Mouse (Mus musculus) brown adipose tissue, adult 24 weeks (tissue): ENCODE measurements around the gene Gm20388. TPM values are rescaled to one million over a fixed set of nuclear protein-coding genes. Genes with fewer than 3 reads are reported as not detected.
"Not testable (repeated sequence)": the region's sequence is repeated elsewhere in the genome, so short reads cannot be mapped to it uniquely, and the experiment has no call there.

ENCODE experiments used
- H3K27ac ChIP-seq: fragments of 200-500 bp; replicated peaks from 2 replicates; pipeline ENCODE4 v1.5.1; 2012; ENCODE audit warnings: low read depth, mild to moderate bottlenecking, low read length
- H3K4me1 ChIP-seq: fragments of 200-500 bp; 2 replicates; pipeline ENCODE4 v1.6.1; 2012; ENCODE audit warnings: low read length, mixed read lengths; ENCODE audit not compliant: control insufficient read depth, insufficient read depth, insufficient read length
- H3K4me3 ChIP-seq: fragments of 200-500 bp; 2 replicates; pipeline ENCODE4 v1.5.1; 2012; ENCODE audit warnings: low read depth, mild to moderate bottlenecking, low read length, moderate library complexity; ENCODE audit not compliant: insufficient read depth
- polyA plus RNA-seq: library from polyadenylated mRNA; stranded (reverse); fragments of >200 nt; gene quantifications from 2 replicates; pipeline ENCODE4 v1.2.4, GENCODE M21; 2012; ENCODE audit not compliant: missing spikeins, insufficient read depth, insufficient read length

Gm20388 gene
- polyA plus RNA-seq, 1 experiment: 44.7 TPM

- H3K4me3 ChIP-seq: no peak overlapping the region
- H3K27ac ChIP-seq: no peak overlapping the region
- H3K4me1 ChIP-seq: 0 out of 2 replicates have a peak, but pooled peaks cover 4% of the 10 kb centered on the region
Measured at GRCm38 (mm10) chr8:123274447-123274846, 3363.8 kb downstream of the Gm20388 start.

- Histone ChIP-seq H3K27ac (no peak overlapping the region), H3K4me1 (0 out of 2 replicates have a peak, but pooled peaks cover 4% of the 10 kb centered on the region), H3K4me3 (no peak overlapping the region)
Measured at GRCm38 (mm10) chr8:123275096-123275495, 3364.5 kb downstream of the Gm20388 start.

GRCm38 (mm10) chr8:123278445-123278844 is 3367.8 kb downstream of the Gm20388 start:
- no peak overlapping the region for H3K27ac ChIP-seq
- H3K4me1 ChIP-seq: no peaks in the 10 kb centered on the region
- H3K4me3 ChIP-seq: no peak overlapping the region

- Histone ChIP-seq H3K27ac (no peak overlapping the region), H3K4me1 (no peaks in the 10 kb centered on the region), H3K4me3 (no peak overlapping the region)
Measured at GRCm38 (mm10) chr8:123279828-123280227, 3369.2 kb downstream of the Gm20388 start.

GRCm38 (mm10) chr8:123280302-123281094 is 3369.9 kb downstream of the Gm20388 start:
- Histone ChIP-seq H3K4me3 (no peak overlapping the region), H3K27ac (no peak overlapping the region), H3K4me1 (no peaks in the 10 kb centered on the region)

- not testable (repeated sequence) for H3K4me3 ChIP-seq, H3K4me1 ChIP-seq, H3K27ac ChIP-seq
Measured at GRCm38 (mm10) chr8:123282994-123283393, 3372.4 kb downstream of the Gm20388 start.

- H3K4me3 ChIP-seq: no peak overlapping the region
- H3K27ac ChIP-seq: no peak overlapping the region
Measured at GRCm38 (mm10) chr8:123283991-123284390, 3373.3 kb downstream of the Gm20388 start.

GRCm38 (mm10) chr8:123284493-123284892 is 3373.9 kb downstream of the Gm20388 start:
- Histone ChIP-seq H3K4me3 (no peak overlapping the region), H3K27ac (no peak overlapping the region)

More at GRCm38 (mm10) chr8:123283991-123284390, 3373.3 kb downstream of the Gm20388 start:
- H3K4me1 ChIP-seq: no peaks in the 10 kb centered on the region

GRCm38 (mm10) chr8:123287362-123287761 is 3376.7 kb downstream of the Gm20388 start:
- H3K4me1 ChIP-seq: no peaks in the 10 kb centered on the region
- H3K4me3 ChIP-seq: no peak overlapping the region
- no peak overlapping the region for H3K27ac ChIP-seq

More at GRCm38 (mm10) chr8:123284493-123284892, 3373.9 kb downstream of the Gm20388 start:
- no peaks in the 10 kb centered on the region for H3K4me1 ChIP-seq

GRCm38 (mm10) chr8:123290166-123290565 is 3379.5 kb downstream of the Gm20388 start:
- Histone ChIP-seq H3K4me1 (no peaks in the 10 kb centered on the region), H3K4me3 (no peak overlapping the region), H3K27ac (no peak overlapping the region)

- Histone ChIP-seq H3K4me1 (no peaks in the 10 kb centered on the region), H3K4me3 (no peak overlapping the region), H3K27ac (no peak overlapping the region)
Measured at GRCm38 (mm10) chr8:123290679-123291078, 3380.0 kb downstream of the Gm20388 start.

- Histone ChIP-seq H3K4me1 (no peaks in the 10 kb centered on the region), H3K4me3 (no peak overlapping the region), H3K27ac (no peak overlapping the region)
Measured at GRCm38 (mm10) chr8:123291716-123292115, 3381.1 kb downstream of the Gm20388 start.

GRCm38 (mm10) chr8:123292281-123292680 is 3381.6 kb downstream of the Gm20388 start:
- H3K27ac ChIP-seq: no peak overlapping the region
- no peaks in the 10 kb centered on the region for H3K4me1 ChIP-seq
- H3K4me3 ChIP-seq: no peak overlapping the region

- no peak overlapping the region for H3K4me3 ChIP-seq
- no peaks in the 10 kb centered on the region for H3K4me1 ChIP-seq
- H3K27ac ChIP-seq: no peak overlapping the region
Measured at GRCm38 (mm10) chr8:123292785-123293184, 3382.1 kb downstream of the Gm20388 start.

- no peak overlapping the region for H3K27ac ChIP-seq
- no peak overlapping the region for H3K4me3 ChIP-seq
- H3K4me1 ChIP-seq: no peaks in the 10 kb centered on the region
Measured at GRCm38 (mm10) chr8:123298301-123298700, 3387.7 kb downstream of the Gm20388 start.

GRCm38 (mm10) chr8:123308738-123309137 is 3398.1 kb downstream of the Gm20388 start:
- no peak overlapping the region for H3K4me3 ChIP-seq
- no peaks in the 10 kb centered on the region for H3K4me1 ChIP-seq
- H3K27ac ChIP-seq: no peak overlapping the region
